Mouse (Mus musculus) heart, adult 18-20 months (tissue): Measurements from ENCODE around the gene Gm10644. TPM values are rescaled to one million over a fixed set of nuclear protein-coding genes. Genes with fewer than 3 reads are reported as not detected.

Experiments used
- DNase-seq, 2 experiments: peaks; one replicate each; pipeline ENCODE4 v3.0.0; 2021 to 2022; ENCODE audit warnings: mixed read lengths in 1 of 2
- total RNA-seq, 2 experiments: library from RNA; stranded (reverse); gene quantifications; 2 replicates each; pipeline ENCODE4 v1.2.3; 2021

Gm10644 gene
- total RNA-seq, 2 experiments from 2014 or later, result 1.4 to 1.7 TPM

DNA sequence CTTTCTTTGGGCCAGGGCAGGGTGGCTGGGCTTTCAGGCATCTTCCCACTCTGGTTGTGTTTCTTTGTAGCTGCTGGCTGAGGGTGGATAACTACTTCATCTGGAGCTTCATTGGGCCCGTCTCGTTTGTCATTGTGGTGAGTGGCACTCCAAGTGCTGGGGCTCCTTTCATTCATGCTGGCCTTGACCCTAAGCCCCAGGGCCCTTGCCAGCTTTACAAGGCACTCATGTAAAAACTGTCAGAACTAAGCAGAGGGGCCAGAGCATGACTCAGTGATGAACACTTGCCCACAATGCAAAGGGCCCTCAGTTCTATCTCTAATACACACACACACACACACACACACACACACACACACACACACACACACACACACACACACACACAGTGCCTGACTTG, 20.0 kb downstream of the Gm10644 start:
- DNase-seq, result no peak

DNA sequence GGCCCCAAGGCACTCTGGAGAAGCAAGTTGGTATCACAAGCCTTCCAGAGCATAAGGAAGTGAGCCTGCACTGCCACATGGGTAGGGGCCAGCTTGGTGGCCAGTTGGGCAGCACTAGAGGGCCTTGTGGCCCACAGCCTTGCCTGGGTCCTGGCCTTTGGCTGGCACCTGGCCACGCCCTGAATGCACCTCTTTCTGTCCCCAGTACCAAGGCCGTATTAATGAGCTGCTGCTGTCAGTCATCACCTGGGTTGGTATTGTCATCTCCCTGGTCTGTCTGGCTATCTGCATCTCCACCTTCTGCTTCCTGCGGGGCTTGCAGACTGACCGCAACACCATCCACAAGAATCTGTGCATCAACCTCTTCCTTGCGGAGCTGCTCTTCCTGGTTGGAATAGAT, 20.8 kb downstream of the Gm10644 start:
- no peak for DNase-seq

DNA sequence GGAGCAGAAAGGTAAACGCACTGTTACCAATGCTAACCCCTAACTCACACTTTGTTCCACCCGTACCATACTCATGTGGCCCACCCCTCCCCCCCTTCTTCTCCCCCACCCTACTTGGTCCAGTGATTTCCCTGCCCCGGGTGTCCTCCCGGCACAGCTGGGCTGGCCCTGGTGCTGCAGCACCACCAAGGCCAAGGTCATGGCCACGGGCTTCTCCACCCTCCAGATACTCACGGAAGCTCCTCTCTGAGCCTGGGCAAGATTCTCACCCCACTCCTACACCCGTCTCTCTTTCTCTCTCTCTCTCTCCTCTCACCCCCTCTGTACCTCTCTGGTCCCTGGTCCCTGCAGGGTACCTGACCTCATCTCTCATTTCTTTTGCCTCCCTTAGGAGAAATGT, 28.7 kb downstream of the Gm10644 start:
- no peak for DNase-seq

DNA sequence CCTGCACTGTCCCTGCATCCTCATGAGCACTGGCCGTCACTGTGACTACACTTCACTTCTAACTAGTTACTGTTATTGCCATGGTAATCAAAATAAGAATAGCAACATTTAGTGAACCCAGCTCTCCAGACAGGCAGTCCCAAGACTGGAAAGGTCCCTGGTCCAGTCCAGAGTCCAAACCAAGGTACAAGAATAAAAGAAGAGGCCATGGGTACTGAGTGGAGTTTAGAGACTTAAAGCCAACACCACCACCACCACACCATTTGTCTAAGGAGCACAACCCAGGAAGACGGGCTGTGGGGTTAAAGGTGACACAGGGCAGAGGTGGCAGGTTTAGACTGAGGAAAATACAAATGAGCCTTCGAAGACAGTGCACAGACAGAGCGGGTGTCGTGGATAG, 30.4 kb downstream of the Gm10644 start:
- DNase-seq, result no peak

DNA sequence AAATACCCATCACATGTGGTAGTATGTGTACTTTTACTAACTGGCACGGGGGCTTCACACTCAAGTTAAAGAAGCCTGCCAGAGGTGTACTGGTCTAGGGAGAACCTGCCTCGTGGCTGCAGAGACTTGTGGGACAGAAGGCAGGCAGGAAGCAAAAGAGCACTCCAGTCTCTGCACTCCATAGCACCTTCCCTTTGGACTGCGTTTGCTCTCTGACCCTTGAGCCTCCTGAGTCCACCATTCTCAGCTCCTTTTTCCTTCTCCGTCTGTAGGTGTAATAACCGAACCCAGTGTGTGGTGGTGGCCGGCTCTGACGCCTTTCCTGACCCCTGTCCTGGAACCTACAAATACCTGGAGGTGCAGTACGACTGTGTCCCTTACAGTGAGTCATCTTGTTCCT, 32.3 kb downstream of the Gm10644 start:
- DNase-seq, result no peak

DNA sequence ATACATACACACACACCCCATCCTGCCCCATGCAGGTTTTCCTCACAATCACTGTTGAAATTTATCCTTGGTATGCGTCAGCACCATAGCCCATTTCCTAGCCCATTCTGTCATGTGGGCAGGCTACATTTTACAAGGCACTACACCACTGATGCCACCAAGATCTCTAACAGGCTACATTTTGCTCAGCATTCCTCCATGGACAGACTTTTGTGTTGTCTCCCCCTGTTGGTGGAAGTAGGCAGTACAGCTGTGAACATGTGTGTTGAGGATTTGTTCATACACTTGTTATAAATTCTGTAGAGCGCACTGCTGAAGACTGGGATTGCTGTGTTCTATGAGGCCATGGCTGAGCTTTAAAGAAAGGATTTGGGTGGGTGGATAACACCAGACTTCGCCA, 33.4 kb downstream of the Gm10644 start:
- DNase-seq, result peak; percentile 54 to 92

DNA sequence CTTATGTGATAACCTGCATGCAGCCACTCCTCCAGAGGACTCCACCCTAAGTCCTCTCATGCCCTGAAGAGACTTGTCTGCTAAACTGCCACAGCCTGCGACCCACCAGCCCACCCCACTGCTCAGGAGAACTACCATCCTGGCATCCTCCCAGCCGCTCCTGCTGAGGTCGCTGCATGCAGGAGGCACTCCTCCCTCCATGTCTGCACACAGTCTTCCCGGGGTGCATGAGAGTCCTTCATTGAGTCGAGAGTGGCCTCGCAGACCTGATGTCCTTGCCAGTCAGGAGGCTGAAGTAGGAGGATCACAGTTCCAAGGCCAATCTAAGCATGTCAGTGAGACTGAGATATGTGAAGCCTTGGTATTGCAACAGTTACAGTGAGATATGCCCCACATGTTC, 37.4 kb downstream of the Gm10644 start:
- no peak for DNase-seq

DNA sequence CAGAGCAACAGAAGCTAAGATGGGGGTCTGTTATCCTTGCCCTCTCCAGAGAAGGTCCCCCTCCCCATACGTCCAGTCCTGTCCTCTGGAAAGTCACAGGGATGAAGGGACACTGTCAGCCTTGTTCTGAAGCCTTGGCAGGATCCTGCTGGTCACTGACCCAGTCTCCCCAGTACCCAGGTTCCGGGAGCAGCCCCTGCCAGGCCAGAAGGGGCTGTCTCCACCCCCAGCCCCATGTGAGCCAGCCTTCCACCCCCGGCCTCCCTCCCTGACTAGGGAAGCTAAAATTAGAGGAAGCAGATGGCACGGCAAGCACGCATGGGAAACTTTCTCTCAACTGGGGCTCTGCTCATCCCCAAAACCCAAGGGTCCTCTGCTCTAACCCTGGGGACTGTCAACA, 39.0 kb downstream of the Gm10644 start:
- DNase-seq, result no peak

DNA sequence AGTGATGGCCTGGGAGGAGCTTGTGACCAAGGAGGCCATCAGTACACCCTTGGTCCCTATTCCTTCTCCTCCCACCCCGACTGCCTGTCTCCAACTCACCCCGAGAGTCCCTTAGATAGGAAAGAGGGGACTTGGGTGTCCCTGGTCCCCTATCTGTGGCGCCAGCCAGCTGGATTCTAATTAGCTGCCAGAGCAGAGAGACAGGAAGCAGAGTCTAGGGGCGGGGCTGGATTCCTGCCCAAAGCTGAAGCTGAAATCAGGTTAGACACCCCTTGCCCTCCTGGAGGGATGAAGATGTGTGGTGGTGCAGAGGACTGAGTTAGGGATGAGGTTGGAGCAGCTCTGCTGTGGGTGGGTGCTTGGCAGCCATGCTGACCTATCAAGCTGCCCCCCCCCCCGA, 40.1 kb downstream of the Gm10644 start:
- peak in 1 of 2 experiments; percentile 30 for DNase-seq

DNA sequence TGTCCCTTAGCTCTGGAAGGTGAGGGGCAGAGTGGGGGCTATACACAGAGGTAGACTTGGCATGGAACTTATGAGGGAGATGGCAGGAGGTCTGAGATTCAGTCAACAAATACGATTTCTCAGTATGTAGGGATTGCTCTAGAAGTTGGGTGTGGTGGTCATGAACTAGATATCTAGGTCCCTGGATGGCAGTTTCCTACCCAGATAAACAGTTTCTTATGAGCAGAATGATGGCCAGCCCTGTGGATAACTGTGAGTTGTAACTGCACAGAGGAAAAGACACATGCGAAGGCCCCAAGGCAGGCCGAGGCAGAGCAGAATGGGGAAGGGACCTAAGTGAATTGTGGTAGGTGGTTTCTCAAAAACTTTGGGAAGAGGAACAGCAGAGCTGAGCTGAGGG, 40.8 kb downstream of the Gm10644 start:
- no peak for DNase-seq

DNA sequence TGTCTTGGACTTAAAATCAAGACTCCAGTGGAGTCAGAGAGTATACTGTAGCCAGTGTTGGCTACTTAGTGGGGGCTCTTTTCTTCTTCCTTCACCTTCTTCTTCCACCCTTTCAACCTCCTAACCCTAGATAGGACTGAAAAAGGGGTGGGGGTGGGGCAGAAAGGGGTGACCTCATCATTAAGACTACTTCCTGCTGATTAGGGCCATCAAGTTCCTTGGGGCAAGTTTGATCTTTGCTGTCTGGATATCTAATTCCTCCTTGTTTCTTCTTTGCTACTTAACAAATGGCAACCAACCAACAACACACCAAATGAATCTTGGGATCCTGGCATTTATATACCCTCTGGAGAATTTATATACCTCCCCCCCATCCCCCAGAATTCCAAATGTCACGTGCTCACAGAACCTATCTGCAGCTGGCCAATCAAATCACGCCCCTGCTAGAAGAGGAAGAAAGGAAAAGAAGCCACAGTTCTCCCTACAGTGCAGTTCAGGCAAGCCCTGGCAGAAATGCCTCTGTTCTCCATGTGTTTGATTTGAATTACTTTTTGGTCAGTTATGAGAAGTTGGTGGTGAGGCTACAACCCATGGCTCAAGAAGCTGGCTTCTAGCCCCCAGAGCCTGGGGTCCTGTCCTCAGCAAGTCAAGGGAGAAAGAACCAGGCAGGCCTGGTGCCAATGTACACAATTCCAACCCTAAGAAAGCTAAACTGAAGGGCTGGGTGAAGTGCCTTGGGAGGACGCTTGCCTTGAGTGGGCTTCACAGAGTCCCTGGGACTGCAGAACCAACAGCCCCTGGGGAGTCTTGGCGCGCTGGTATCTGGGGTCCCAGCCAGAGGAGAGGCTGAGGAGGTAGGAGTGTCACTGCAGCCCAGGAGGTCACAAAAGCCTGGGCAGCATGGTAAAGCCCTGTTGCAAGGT, 42.9 kb downstream of the Gm10644 start:
- DNase-seq, result no peak

DNA sequence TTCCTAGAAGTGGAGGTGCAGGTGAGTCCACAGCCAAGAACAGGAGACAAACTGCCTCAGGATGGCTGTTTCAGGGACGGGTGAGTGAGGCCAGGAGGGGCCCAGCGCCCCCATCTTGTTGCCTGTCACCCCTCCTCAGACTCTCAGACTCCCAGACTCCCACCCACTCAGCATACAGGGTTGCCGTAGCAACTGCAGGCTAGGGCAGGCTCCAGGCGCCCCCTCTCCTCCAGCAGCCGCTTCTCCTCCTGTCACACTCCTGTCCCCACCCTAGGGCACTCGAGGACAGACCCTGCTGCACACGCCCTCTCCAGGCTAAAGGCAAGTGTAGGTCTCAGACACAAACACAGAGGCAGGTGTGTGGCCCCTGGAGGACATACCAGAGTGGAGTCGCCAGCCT, 45.7 kb downstream of the Gm10644 start:
- no peak for DNase-seq

DNA sequence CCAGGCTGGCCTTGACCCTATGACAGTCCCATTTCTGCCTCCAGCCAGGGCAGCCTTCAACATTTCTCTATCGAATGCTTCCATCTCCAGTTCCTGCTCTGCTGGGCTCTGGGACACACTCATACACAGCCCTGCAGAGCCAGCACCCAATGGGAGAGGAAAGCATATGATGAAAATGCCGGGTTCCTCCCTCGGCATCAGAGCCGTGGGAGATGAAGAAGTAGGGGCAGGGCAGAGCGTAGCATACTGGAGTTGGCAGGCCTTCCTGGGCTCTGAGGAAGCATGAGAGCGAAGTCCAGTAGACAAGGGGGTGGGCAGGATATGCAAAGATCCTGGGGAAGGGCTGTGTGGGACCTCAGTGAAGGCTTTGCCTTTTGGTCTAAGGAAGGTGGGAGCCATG, 46.4 kb downstream of the Gm10644 start:
- no peak for DNase-seq

DNA sequence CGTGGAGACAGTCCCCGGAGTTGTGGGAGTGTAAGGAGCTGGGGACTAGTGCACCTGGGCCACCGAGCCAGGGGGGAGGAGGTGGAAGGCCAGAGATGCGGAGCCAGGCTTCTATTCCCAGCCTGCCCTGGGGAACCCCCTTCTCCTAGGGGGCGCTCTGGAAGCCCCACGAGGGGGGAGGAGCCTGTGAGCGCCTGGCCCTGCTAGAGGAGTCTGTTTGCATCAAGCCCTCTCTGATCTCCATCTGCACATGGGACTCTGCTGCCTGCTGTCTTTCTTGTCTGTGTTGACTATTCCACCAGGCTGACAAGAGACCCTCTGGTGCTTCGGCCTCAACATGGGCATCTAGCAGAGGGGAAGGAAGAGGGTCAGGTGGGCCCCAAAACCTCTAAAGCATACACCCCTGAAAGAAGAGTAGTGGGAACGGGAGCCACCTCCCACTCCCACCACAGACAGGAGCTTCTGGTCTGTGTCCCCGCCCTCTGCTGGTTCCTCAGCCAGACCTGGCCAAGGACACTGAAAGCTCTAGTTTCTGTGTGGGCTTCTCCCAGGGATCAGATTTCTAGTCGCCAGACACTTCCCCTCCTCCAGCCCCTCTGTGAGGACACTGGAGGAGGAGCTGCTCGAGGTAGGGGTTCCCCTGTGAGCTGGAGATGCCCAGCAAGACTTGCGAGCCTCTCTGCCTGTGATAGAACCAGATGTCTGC, 51.9 kb downstream of the Gm10644 start:
- DNase-seq, result no peak

DNA sequence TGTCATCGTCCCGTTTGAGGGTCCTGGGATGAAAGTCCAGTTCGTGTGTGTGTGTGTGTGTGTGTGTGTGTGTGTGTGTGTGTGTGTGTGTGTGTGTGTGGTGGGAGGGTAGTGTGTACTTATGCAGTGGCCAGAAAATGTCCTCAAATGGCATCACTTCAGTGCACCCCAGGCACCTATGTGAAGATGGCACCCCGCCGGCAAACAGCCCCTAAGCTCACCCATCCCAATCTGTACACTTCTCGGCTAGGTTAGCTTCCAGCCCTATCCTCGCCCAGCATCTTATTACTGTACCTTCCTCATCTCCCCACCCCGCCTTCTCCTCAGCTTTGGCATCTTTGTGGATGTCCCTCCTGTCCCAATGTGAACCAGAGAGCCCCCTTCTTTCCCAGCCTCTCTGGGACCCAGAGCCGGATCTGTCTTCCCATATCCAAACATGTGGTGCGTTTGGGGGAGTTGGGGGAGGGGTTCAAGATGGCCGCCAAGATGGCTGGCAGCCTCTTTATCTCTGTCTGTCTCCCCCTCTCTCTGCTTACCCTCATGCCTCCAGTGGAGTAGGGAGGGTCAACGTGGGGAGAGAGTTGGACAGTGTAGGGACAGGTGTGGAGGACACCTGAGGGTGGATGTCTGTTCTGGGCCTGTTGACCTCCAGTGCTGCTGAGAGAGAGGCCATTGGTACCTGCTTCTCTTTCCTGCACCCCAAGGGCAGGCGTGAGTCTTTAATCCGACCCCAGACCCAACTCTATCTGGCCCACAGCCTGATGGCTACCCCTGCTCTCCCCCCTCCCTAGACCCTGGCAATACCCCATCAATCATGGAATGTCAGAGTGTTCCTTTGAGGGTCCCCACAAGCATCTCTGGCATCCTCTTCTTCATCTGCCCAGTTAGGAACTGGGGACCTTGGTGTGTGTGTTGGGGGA, 53.2 kb downstream of the Gm10644 start:
- DNase-seq, result no peak

DNA sequence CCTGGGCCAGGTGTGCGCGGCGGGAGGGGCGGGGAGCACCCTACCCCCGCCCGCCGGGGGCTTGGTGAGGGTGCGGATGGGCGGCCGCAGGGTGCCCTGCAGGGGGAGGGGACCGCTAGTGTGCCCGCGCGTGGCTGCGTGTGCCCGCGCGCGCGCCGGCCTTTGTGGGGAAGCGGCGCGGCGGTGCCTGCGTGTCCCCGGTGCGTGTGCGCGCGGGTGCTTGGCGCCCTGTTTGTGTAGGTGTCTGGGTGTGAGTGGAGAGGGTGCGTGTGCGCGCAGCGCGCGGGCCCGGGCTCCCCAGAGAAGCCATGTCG, 54.1 kb downstream of the Gm10644 start:
- no peak for DNase-seq

DNA sequence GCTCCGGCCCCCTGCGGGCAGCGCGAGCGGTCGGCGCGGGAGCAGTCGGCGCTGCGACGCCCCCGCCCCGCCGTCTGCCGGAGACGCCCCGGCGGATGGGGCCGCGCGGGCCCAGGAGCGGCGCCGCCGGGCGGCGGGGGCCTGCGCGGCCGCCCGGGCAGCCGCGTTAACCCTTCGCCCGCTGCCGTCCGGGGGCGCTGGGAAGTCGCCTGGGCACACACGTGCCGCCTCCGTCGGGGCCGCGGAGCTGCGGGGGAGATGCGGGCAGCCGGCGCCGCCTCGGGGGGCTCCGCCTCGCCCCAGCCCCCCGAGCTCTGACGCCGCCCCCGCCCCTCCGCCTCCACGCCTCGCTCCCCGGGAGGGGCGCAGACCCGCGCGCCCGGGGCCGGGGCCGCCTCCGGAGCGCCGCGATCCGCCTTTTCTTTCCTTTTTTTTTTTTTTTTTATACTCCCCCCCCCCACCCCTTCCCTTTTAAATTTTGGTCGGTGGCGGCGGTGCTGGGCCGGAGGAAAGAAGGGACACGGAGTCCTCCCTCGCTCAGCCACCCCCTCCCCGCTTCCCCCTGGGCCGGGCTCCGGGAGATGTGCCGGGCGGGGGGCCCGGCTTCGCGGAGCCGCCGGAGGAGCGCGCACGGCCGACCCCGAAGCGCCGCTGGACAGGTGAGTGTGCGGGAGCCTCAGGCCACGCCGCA, 54.6 kb downstream of the Gm10644 start:
- no peak for DNase-seq

DNA sequence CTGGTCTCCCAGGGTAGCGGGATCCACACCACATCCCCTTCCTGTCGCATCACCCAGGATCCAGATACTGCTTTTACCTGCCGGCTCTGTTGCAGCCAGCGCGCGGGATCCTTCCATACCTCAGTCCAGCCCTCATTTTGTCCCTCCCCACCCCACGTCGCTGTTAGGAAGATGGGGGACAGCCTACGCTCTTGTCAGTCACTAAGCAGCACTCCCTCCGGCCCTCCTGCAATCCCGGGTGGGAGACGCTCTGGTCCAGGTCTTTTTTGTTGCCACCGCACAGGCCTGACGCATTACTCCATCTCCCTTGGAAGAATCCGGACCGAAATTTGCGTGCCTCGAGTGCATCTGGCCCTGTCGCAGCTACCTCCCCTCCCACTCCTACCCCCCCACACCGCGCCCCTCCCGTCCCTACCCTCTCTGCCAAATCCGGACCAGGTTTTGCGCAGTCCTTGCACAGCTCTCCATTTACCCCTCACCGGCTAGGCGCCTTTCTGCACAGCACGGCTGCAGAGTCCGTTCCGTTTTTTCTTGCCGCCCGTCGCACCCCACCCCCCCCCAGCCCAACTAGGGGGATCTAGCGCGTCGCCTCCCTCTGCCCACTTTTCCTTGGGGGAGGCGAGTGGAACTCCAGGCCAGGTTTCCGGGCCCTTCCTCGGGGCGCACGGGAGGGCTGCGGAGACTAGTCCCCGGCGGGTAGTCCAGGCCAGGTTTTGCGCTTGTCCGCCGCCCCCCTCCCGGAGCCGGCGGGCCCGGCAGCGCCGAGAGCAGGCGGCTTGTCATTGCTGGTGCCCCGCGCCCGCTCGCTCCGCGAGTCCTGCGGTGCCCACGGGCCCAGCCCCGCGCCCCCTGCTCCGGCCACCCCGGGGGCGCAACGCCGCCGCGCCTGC, 55.4 kb downstream of the Gm10644 start, which contains the start of gene Adgrl1:
Adgrl1 (plus strand) TSS at position 743 of the 890 bp plus-strand sequence.
- peak; percentile 88 to 89 for DNase-seq

DNA sequence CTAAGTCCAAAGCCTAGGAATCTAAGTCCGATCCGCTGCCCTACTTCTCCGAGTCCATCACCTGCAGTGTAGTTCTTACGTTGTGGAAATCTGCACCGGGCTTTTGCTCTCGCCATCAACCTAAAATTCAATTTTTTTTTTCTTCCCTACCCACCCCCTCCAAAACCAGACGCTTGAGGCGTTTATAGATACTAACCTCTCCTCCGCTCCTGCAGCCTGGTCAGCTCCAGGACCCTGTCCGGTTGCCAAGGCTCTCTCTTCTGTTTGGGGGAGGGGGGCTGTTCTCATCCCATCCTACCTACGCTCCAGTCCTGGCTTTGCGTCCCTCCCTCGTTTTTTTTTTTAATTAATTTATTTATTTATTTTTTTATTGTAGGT, 56.0 kb downstream of the Gm10644 start:
- peak in 1 of 2 experiments; percentile 60 for DNase-seq

DNA sequence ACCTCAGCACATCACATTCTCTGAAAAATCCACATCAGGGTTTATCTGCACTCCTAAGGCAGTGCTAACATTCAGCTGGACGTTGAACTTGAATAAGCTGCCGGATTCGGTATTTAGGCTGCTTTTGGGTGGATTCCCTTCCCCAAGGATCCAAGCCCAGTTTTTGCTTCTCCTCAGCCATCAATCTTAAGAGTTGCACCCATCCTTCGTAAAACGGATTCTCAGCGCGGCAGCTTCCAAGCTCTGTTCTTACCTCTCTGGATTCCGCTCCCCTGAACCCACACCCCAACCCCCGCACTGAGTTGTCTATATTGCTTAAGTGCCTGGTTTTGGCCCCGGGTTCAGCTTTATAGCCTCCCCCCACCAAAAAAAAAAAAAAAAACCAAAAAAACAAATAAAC, 56.5 kb downstream of the Gm10644 start:
- DNase-seq, result peak in 1 of 2 experiments; percentile 22

DNA sequence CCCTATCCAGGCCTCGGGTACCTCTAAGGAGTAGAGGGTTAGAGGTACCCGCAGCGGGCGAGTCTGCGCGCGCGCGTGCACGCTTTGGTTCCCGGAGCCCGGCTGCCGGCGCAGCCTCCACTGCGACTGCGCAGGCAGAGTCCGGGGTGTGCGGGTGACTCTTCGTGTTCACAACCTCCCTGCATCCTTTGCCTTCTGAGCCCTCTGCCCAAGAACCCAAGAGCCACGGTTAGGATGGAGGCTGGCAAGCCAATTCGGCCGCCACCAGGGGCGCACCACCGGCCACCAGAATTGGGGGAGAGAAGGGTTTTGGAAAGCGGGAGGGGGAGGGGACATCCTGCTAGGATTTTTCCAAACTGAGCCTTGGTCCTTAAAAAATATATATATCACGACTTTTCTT, 57.8 kb downstream of the Gm10644 start:
- DNase-seq, result peak; percentile 46 to 67
